Mouse (Mus musculus): ENCODE results near the gene Zzef1.

DNA sequence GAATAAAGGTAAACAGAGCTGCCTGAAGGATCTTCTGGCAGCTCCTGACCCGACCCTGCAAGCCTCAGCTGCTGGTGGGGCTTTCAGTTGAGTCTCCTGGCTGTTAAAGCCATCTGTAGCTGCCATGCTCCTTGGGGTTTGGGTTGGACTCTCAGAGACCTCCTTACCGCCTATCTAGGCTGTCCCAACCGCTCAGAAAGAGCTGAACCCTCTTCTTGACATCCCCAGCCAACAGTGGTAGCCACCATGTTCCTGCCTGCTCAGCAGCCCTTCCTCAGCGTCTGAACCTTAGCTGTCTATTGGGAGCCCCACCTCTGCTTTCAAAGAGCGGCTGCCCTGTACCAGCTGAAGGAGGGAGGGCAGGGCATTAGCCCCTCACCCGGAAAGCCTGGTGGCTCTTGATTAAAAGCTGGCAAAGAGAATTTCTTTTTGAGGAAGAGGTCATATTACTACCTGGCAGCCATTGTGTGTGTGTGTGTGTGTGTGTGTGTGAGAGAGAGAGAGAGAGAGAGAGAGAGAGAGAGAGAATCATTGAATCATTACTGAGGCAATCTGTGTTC is 150.6 kb downstream of the Zzef1 start:
- TF ChIP-seq CTCF (IDR thresholded peaks at IDR 0.05; ENCODE audit: control insufficient read depth, insufficient read depth, insufficient replicate concordance, low read depth, low read length) (no peak), POLR2A (IDR thresholded peaks at IDR 0.05; ENCODE audit: control insufficient read depth, low read depth, low read length) (no peak)
